Mouse (Mus musculus) kidney, postnatal 4 days (tissue): ENCODE results near the gene Olfr860.
"Not testable (repeated sequence)": the region's sequence is repeated elsewhere in the genome, so short reads cannot be mapped to it uniquely, and the experiment has no call there.

Source experiments
- DNase-seq, 2 experiments: peaks; one replicate each; pipeline ENCODE4 v3.0.0; 2021; ENCODE audit warnings: mixed read lengths in 2 of 2

Olfr860 gene

GRCm38 (mm10) chr9:19849647-19850046, at the start of gene Olfr860:
Gene Olfr860, minus strand, starts transcription at chr9:19849747.
- DNase-seq: no peak

GRCm38 (mm10) chr9:19887904-19888303, 38.4 kb upstream of the Olfr860 start, which contains the start of gene Olfr862:
Gene Olfr862, minus strand, starts transcription at chr9:19888004.
- DNase-seq: no peak

GRCm38 (mm10) chr9:19804606-19805005, 44.9 kb downstream of the Olfr860 start, which contains the start of gene Olfr859:
Gene Olfr859, plus strand, starts transcription at chr9:19804906.
- DNase-seq: not testable (repeated sequence)

GRCm38 (mm10) chr9:19803000-19803399, 46.5 kb downstream of the Olfr860 start:
- no peak for DNase-seq
